Mouse (Mus musculus) embryonic facial prominence, embryonic 15.5 days (tissue): ENCODE measurements around the gene Vmn2r106. TPM values are rescaled to one million over a fixed set of nuclear protein-coding genes. Genes with fewer than 3 reads are reported as not detected.

Source experiments
- ATAC-seq: fragments of 200-750 bp; cut with Nextera tagmentation; 2 replicates; pipeline ENCODE4 v1.8.0; 2017; ENCODE audit warnings: low read depth, moderate TSS enrichment; ENCODE audit not compliant: insufficient number of reproducible peaks, low FRiP score, low TSS enrichment
- H3K27ac ChIP-seq: fragments of 300-500 bp; sonication (generic); replicated peaks from 2 replicates; pipeline ENCODE4 v1.5.1; 2015; ENCODE audit warnings: mild to moderate bottlenecking, inconsistent platforms
- H3K27me3 ChIP-seq: fragments of 300-500 bp; sonication (generic); 2 replicates; pipeline ENCODE4 v1.6.1; 2015; ENCODE audit warnings: inconsistent platforms
- H3K36me3 ChIP-seq: fragments of 300-500 bp; sonication (generic); 2 replicates; pipeline ENCODE4 v1.6.1; 2015; ENCODE audit warnings: mild to moderate bottlenecking, inconsistent platforms
- H3K4me1 ChIP-seq: fragments of 300-500 bp; sonication (generic); 2 replicates; pipeline ENCODE4 v1.6.1; 2015; ENCODE audit warnings: inconsistent platforms
- H3K4me2 ChIP-seq: fragments of 300-500 bp; sonication (generic); replicated peaks from 2 replicates; pipeline ENCODE4 v1.6.1; 2015; ENCODE audit warnings: mild to moderate bottlenecking, inconsistent platforms
- H3K4me3 ChIP-seq: fragments of 300-500 bp; sonication (generic); replicated peaks from 2 replicates; pipeline ENCODE4 v1.5.1; 2015; ENCODE audit warnings: mild to moderate bottlenecking, inconsistent platforms
- H3K9ac ChIP-seq: fragments of 300-500 bp; sonication (generic); 2 replicates; pipeline ENCODE4 v1.6.1; 2015; ENCODE audit warnings: inconsistent platforms
- H3K9me3 ChIP-seq: fragments of 300-500 bp; sonication (generic); replicated peaks from 2 replicates; pipeline ENCODE4 v1.6.1; 2016; ENCODE audit warnings: inconsistent platforms
- WGBS: fragments of 180-500 bp; shearing (Covaris S2); methylation state at CpG from one replicate; pipeline ENCODE4 v1.1.7; 2015; 5-methylcytosine and 5-hydroxymethylcytosine counted together
- polyA plus RNA-seq: library from polyadenylated mRNA; unstranded; fragments of >200 nt; fragmentation: Nextera tagmentation; extraction: Ambion mirVana; gene quantifications from 2 replicates; pipeline ENCODE4 v1.2.1, GENCODE M21; 2015

Gene Vmn2r106
- not detected in 2 replicates for polyA plus RNA-seq

DNA sequence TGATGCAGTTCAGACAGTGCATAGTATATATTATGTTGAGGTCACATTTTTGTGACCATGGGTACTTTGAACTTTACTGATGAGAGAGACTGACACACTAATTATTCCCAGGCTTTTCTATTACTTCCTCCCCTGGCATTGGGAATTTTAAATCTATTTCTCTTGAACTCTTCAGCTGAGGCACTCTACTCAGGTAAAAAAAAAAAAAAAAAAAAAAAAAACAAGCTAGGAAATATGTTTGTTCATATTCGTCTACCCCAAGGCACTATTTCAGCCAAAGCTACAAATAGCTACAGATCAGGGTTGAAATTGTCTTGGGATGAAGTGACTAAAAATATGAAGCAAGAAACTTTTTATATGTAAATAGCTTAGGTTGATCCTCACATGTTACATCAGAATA is at the start of gene Vmn2r106:
Gene Vmn2r106, minus strand, starts transcription at position 101 of the 400 bp plus-strand sequence.
- no peak within 1 kb of the TSS for H3K9ac ChIP-seq
- H3K4me1 ChIP-seq = no peaks in the 10 kb centered on the region
- no peaks in the 10 kb centered on the region for H3K27me3 ChIP-seq
- no peak within 1 kb of the TSS for H3K4me2 ChIP-seq
- no peak for ATAC-seq
- WGBS = 73% methylated on average over 1 of the region's 1 CpGs
- no peaks in the 10 kb centered on the region for H3K9me3 ChIP-seq
- no peaks in the 10 kb centered on the region for H3K36me3 ChIP-seq
- H3K27ac ChIP-seq = no peak within 1 kb of the TSS
- H3K4me3 ChIP-seq = no peak within 1 kb of the TSS

DNA sequence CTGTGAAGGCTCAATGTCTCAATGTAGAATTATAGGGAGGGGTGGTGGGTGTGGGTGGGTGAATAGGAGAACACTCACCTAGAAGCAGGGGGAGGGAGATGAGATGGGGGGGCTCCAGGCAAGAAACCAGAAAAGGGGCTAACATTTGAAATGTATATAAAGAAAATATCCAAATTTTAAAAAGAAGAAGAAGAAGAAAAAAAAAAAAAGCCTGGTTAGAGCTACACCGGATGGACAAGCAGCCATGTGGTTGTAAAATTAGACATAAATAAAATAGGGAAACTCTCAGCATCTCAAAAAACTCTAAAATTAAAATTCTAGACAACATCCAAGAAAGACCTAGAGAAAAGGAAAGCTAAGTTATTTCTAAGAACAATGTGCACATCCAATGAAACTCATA is 20.4 kb upstream of the Vmn2r106 start:
- ATAC-seq = no peak
- WGBS = 88% methylated on average over 1 of the region's 1 CpGs
- Histone ChIP-seq H3K27ac (no peak overlapping the region), H3K27me3 (no peaks in the 10 kb centered on the region), H3K9ac (no peak overlapping the region), H3K4me1 (no peaks in the 10 kb centered on the region), H3K36me3 (no peaks in the 10 kb centered on the region), H3K9me3 (no peaks in the 10 kb centered on the region), H3K4me3 (no peak overlapping the region), H3K4me2 (no peak overlapping the region)

DNA sequence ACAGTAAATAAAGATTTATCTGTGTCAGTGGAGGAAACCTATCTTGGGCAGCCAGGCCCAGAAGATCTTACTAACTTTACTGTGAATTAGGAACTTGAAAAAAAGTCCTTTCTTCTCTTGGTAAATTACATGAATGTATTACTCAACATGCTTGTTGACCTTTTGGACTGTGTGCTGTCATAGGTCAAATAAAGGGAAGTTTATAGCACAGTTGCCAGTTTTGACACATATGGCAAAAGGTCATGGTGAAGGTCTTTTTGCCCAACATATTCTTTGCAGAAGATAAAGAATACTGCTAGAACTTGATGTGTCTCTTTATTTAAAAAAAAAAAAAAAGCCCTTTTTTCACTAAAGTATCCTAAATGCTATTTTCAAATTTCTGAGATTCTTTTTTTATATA is 1.6 kb upstream of the Vmn2r106 start:
- no peak for ATAC-seq
- H3K27ac ChIP-seq = no peak overlapping the region
- no peaks in the 10 kb centered on the region for H3K36me3 ChIP-seq
- H3K4me3 ChIP-seq = no peak overlapping the region
- no peaks in the 10 kb centered on the region for H3K27me3 ChIP-seq
- no peaks in the 10 kb centered on the region for H3K9me3 ChIP-seq
- H3K9ac ChIP-seq = no peak overlapping the region
- H3K4me1 ChIP-seq = no peaks in the 10 kb centered on the region
- no peak overlapping the region for H3K4me2 ChIP-seq

DNA sequence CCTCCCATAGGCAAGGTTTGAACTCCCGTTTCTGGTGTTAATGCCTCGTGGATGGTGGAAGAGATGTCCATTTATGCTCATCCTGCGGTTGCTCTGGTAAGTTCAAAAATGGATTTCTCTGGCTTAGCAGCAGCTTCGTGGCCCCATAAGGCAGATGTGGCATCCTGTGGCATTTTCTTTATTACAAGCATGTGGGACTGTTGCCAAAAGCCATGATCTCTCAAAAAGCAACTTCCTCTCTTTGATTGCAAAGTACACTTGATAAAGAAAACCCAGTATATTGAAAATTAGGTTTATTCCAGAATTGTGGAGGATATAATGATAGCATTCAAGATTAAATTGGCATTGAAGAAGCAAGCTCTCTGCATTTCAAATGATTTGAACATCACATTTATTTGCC is 29.8 kb downstream of the Vmn2r106 start:
- H3K27me3 ChIP-seq = no peaks in the 10 kb centered on the region

GRCm38 (mm10) chr17:20234952-20235351 is 50.4 kb downstream of the Vmn2r106 start, which contains the start of gene Vmn2r105:
Gene Vmn2r105, minus strand, starts transcription at chr17:20235052.
- no peak for ATAC-seq
- Histone ChIP-seq H3K4me2 (no peak within 1 kb of the TSS), H3K27ac (no peak within 1 kb of the TSS), H3K27me3 (no peaks in the 10 kb centered on the region), H3K9me3 (no peaks in the 10 kb centered on the region), H3K36me3 (no peaks in the 10 kb centered on the region), H3K4me3 (no peak within 1 kb of the TSS), H3K9ac (no peak within 1 kb of the TSS), H3K4me1 (no peaks in the 10 kb centered on the region)
- 75% methylated on average over 2 of the region's 2 CpGs for WGBS

More for the DNA sequence above, 29.8 kb downstream of the Vmn2r106 start:
- Histone ChIP-seq H3K4me3 (no peak overlapping the region), H3K27ac (no peak overlapping the region), H3K4me2 (no peak overlapping the region), H3K9ac (no peak overlapping the region), H3K4me1 (no peaks in the 10 kb centered on the region), H3K36me3 (no peaks in the 10 kb centered on the region), H3K9me3 (0 out of 2 replicates have a peak, but pooled peaks cover 5% of the 10 kb centered on the region)
- 75% methylated on average over 4 of the region's 4 CpGs for WGBS
- no peak for ATAC-seq

Other genes with a start within 250 kb of the Vmn2r106 start
- gene Vmn2r104, start 237.2 kb downstream of the Vmn2r106 start, polyA plus RNA-seq = not detected in 2 replicates
- not detected in 2 replicates for gene Fpr-rs7, start 171.3 kb downstream of the Vmn2r106 start, polyA plus RNA-seq
- gene Fpr-rs6, start 102.5 kb downstream of the Vmn2r106 start, polyA plus RNA-seq = not detected in 2 replicates
- not detected in 2 replicates for gene Vmn2r105, start 50.5 kb downstream of the Vmn2r106 start, polyA plus RNA-seq
- gene Vmn2r107, start 59.7 kb upstream of the Vmn2r106 start, polyA plus RNA-seq = not detected in 2 replicates
- gene Vmn1r224, start 128.6 kb upstream of the Vmn2r106 start, polyA plus RNA-seq = not detected in 2 replicates
- gene Vmn2r108, start 195.8 kb upstream of the Vmn2r106 start, polyA plus RNA-seq = not detected in 2 replicates
- gene Vmn1r225, start 212.6 kb upstream of the Vmn2r106 start, polyA plus RNA-seq = not detected in 2 replicates